In genomic region chr9:41581741-41582140, GRCm38 (mm10) we compare ENCODE assay signal across 9 mouse cellular contexts.
A peak's percentile ranks its signal among the peaks of the same experiment; 100 is the strongest.
DNase-seq lines count a peak whose midpoint lies in the region; ATAC-seq and TF ChIP-seq lines count a peak whose summit lies in the region.
"Had no signal": no experiment of that assay in that cellular context is flagged by ENCODE, and none has a peak within 500 bp of the region (broad histone marks: within the 10 kb centered on the region; RNA-seq: fewer than 3 reads in every experiment).

No protein-coding gene starts in this region.

- no peaks in the 10 kb centered on the region for H3K9me3 ChIP-seq in hindbrain, embryonic 16.5 days (ENCODE audit: control insufficient read depth, low read length)

- H3K4me2 ChIP-seq in hindbrain, embryonic 16.5 days (ENCODE audit: low read length), result peak overlapping the region; percentile 39
- H3K4me2 ChIP-seq in myocyte (ENCODE audit: low read depth), result peak overlapping the region; percentile 85

- WGBS in hindbrain, embryonic 16.5 days, result 4% methylated on average over 9 of the region's 9 CpGs

- H3K9ac ChIP-seq in hindbrain, embryonic 16.5 days (ENCODE audit: low read depth, low read length), result peak overlapping the region; percentile 86

- peaks cover 77% of the 10 kb centered on the region for H3K79me2 ChIP-seq in myocyte (ENCODE audit: control insufficient read depth, insufficient read depth)

- ATAC-seq in hindbrain, embryonic 16.5 days, result no peak
- ATAC-seq in erythroid progenitor cell, adult 5-6 weeks (replicated peaks; ENCODE audit: low FRiP score, poor library complexity, severe bottlenecking), result no peak
- ATAC-seq: Patski had no signal

- peak overlapping the region; percentile 65 for H3K4me3 ChIP-seq in layer of hippocampus, adult 2 months
- peak overlapping the region; percentile 98 for H3K4me3 ChIP-seq in embryonic fibroblast, embryonic 13.5 days (ENCODE audit: insufficient read depth, low read length)
- peak overlapping the region; percentile 64 for H3K4me3 ChIP-seq in hindbrain, embryonic 16.5 days (ENCODE audit: low read length)
- H3K4me3 ChIP-seq in myocyte, result peak overlapping the region; percentile 96

- no peak for DNase-seq in layer of hippocampus, adult 2 months (ENCODE audit: low spot score in 2 of 2)
- DNase-seq in layer of hippocampus, postnatal 14 days (ENCODE audit: low spot score in 2 of 2), result no peak
- DNase-seq in B cell, adult 2 months, result no peak
- DNase-seq in left cerebral cortex, postnatal 10 days (ENCODE audit: extremely low spot score in 1 of 2, low spot score in 2 of 2), result no peak

- H3K27me3 ChIP-seq in hindbrain, embryonic 16.5 days (replicated peaks; ENCODE audit: control insufficient read depth, insufficient read depth, low read length), result no peaks in the 10 kb centered on the region
- no peaks in the 10 kb centered on the region for H3K27me3 ChIP-seq in myocyte (ENCODE audit: control insufficient read depth, insufficient read depth, insufficient read length)
- H3K27me3 ChIP-seq: Patski had no signal

- no peaks in the 10 kb centered on the region for H3K36me3 ChIP-seq in hindbrain, embryonic 16.5 days (ENCODE audit: control insufficient read depth, insufficient read depth, low read length)
- peaks cover 9% of the 10 kb centered on the region for H3K36me3 ChIP-seq in myocyte (ENCODE audit: control insufficient read depth, insufficient read depth)

- peaks cover 8% of the 10 kb centered on the region for H3K4me1 ChIP-seq in embryonic fibroblast, embryonic 13.5 days (ENCODE audit: control insufficient read depth, insufficient read depth, low read length)
- H3K4me1 ChIP-seq in hindbrain, embryonic 16.5 days (ENCODE audit: control insufficient read depth, insufficient read depth, low read depth, low read length), result peaks cover 10% of the 10 kb centered on the region; the same call in 1 of the 2 replicates

- H3ac ChIP-seq in myocyte (ENCODE audit: control insufficient read depth, insufficient read length), result peak overlapping the region; percentile 66

- TF ChIP-seq CTCF in layer of hippocampus, adult 2 months (conservative IDR thresholded peaks at IDR 0.05), result no peak
- TF ChIP-seq CTCF in embryonic fibroblast, embryonic 13.5 days (IDR thresholded peaks at IDR 0.05; ENCODE audit: borderline replicate concordance, insufficient read depth, low read length), result no peak

- peak; percentile 60; the same call in 1 of the 2 replicates for TF ChIP-seq POLR2A in embryonic fibroblast, embryonic 13.5 days (IDR thresholded peaks at IDR 0.05; ENCODE audit: low read depth, low read length)
- no peak for TF ChIP-seq POLR2A in myocyte (IDR thresholded peaks at IDR 0.05; ENCODE audit: insufficient read length, low read depth)

- peak overlapping the region; percentile 79 for H3K27ac ChIP-seq in layer of hippocampus, adult 2 months
- H3K27ac ChIP-seq in embryonic fibroblast, embryonic 13.5 days (ENCODE audit: insufficient read depth, low read length), result peak overlapping the region; percentile 95
- H3K27ac ChIP-seq in hindbrain, embryonic 16.5 days (ENCODE audit: low read depth, low read length), result peak overlapping the region; percentile 95

- intact Hi-C loops in left cerebral cortex, postnatal 10 days (cut with DNase I), result loop anchor here (2.0 to 5.0 kb wide), 2 partner anchors 205 to 354 kb away; no protein-coding TSS in a partner anchor

TF ChIP-seq in myocyte, 11 proteins besides CTCF, POLR2A, EP300 and RAD21:
- TF ChIP-seq REST (IDR thresholded peaks at IDR 0.05; ENCODE audit: insufficient read depth, insufficient read length), result no peak
